Mouse (Mus musculus) midbrain, embryonic 15.5 days (tissue): ENCODE measurements around the gene Dgki. TPM values are rescaled to one million over a fixed set of nuclear protein-coding genes. Genes with fewer than 3 reads are reported as not detected.

Experiments used
- ATAC-seq: fragments of 200-750 bp; cut with Nextera tagmentation; replicated peaks from 2 replicates; pipeline ENCODE4 v1.8.0; 2017; ENCODE audit warnings: moderate TSS enrichment
- H3K27ac ChIP-seq: fragments of 300-500 bp; sonication (generic); 2 replicates; pipeline ENCODE4 v1.5.1; 2015; ENCODE audit warnings: mild to moderate bottlenecking, inconsistent platforms
- H3K27me3 ChIP-seq: fragments of 300-500 bp; sonication (generic); replicated peaks from 2 replicates; pipeline ENCODE4 v1.6.1; 2015; ENCODE audit warnings: inconsistent platforms
- H3K36me3 ChIP-seq: fragments of 300-500 bp; sonication (generic); replicated peaks from 2 replicates; pipeline ENCODE4 v1.6.1; 2015; ENCODE audit warnings: inconsistent platforms
- H3K4me1 ChIP-seq: fragments of 300-500 bp; sonication (generic); 2 replicates; pipeline ENCODE4 v1.6.1; 2015; ENCODE audit warnings: inconsistent platforms
- H3K4me2 ChIP-seq: fragments of 300-500 bp; sonication (generic); 2 replicates; pipeline ENCODE4 v1.6.1; 2015; ENCODE audit warnings: inconsistent platforms, mild to moderate bottlenecking, moderate library complexity
- H3K4me3 ChIP-seq: fragments of 300-500 bp; sonication (generic); 2 replicates; pipeline ENCODE4 v1.5.1; 2015; ENCODE audit warnings: mild to moderate bottlenecking, inconsistent platforms
- H3K9ac ChIP-seq: fragments of 300-500 bp; sonication (generic); 2 replicates; pipeline ENCODE4 v1.6.1; 2015; ENCODE audit warnings: mild to moderate bottlenecking, inconsistent platforms
- H3K9me3 ChIP-seq: fragments of 300-500 bp; sonication (generic); 2 replicates; pipeline ENCODE4 v1.6.1; 2016; ENCODE audit warnings: inconsistent platforms
- WGBS: fragments of 180-500 bp; shearing (Covaris S2); methylation state at CpG from one replicate; pipeline ENCODE4 v1.1.7; 2015; ENCODE audit warnings: mixed read lengths; 5-methylcytosine and 5-hydroxymethylcytosine counted together
- polyA plus RNA-seq: library from polyadenylated mRNA; unstranded; fragments of >200 nt; fragmentation: Nextera tagmentation; extraction: Ambion mirVana; gene quantifications from 2 replicates; pipeline ENCODE4 v1.2.1, GENCODE M21; 2015

The Dgki gene
- polyA plus RNA-seq, 1 experiment from 2014 or later: 8.9 TPM

DNA sequence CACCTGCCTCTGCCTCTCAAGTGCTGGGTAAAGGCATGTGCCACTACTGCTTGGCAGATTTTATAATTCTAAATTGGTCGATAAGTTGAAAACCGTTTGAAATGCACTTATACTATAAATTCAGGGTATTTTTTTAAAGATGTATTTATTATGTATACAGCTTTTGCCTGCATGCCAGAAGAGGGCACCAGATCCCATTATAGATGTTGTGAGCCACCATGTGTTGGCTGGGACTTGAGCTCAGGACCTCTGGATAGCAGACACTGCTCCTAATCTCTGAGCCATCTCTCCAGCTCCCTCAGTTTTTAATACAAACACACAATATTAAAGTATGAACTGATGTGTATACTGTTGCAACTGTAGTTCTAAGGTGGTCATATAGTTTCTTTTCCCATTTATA is 288.4 kb downstream of the Dgki start:
- ATAC-seq: no peak
- 97% methylated on average over 2 of the region's 2 CpGs for WGBS

DNA sequence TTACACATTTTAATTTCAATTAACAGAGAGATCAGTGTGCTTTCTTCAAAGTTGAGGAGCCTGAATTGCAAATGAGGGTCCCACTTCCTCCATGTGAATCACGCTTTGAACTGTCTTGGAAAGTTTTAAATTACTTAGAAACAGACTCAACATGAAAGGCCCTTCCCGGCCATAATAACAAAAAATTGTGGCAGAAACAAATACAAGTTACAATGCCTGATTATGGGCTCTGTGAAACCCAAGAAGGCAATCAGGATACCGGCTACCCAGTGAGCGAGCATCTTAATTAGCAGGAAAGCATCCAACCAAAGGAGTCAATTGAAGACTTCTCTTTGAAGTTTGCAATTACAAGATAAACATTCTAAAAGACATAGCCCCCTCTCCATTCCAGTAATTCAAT is 292.4 kb downstream of the Dgki start:
- WGBS: 11% methylated on average over 4 of the region's 4 CpGs
- H3K9me3 ChIP-seq: no peaks in the 10 kb centered on the region
- no peaks in the 10 kb centered on the region for H3K4me1 ChIP-seq
- no peaks in the 10 kb centered on the region for H3K36me3 ChIP-seq
- no peak overlapping the region for H3K9ac ChIP-seq
- H3K27ac ChIP-seq: no peak overlapping the region
- no peak overlapping the region for H3K4me3 ChIP-seq
- no peak overlapping the region for H3K4me2 ChIP-seq
- ATAC-seq: no peak
- H3K27me3 ChIP-seq: no peaks in the 10 kb centered on the region

More for the DNA sequence above, 288.4 kb downstream of the Dgki start:
- no peak overlapping the region for H3K9ac ChIP-seq
- no peak overlapping the region for H3K4me2 ChIP-seq
- H3K9me3 ChIP-seq: no peaks in the 10 kb centered on the region
- H3K27ac ChIP-seq: no peak overlapping the region
- no peak overlapping the region for H3K4me3 ChIP-seq
- no peaks in the 10 kb centered on the region for H3K4me1 ChIP-seq
- no peaks in the 10 kb centered on the region for H3K36me3 ChIP-seq
- no peaks in the 10 kb centered on the region for H3K27me3 ChIP-seq

DNA sequence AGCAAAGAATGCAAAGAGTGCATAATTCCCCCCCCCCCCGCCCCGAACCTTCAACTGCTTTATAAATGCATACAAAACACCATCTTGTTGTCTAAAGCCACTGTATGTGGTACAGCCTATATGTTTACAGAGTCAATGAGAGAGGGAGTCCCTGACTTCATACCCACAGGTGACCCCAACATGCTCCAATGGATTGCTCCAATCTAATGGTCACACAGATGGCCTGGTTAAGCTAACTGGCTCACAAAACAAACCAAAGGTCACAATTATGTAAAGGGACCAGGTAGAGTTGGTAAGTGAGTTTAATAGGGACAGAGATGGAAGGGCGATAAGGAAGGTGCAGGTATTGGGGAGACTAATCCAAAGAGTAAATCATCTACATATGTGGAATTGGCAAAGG is 295.1 kb downstream of the Dgki start:
- Histone ChIP-seq H3K9me3 (no peaks in the 10 kb centered on the region), H3K4me2 (no peak overlapping the region), H3K4me3 (no peak overlapping the region), H3K27me3 (no peaks in the 10 kb centered on the region), H3K9ac (no peak overlapping the region), H3K27ac (no peak overlapping the region), H3K4me1 (no peaks in the 10 kb centered on the region), H3K36me3 (0 out of 2 replicates have a peak, but pooled peaks cover 4% of the 10 kb centered on the region)
- WGBS: 88% methylated on average over 3 of the region's 3 CpGs
- no peak for ATAC-seq

DNA sequence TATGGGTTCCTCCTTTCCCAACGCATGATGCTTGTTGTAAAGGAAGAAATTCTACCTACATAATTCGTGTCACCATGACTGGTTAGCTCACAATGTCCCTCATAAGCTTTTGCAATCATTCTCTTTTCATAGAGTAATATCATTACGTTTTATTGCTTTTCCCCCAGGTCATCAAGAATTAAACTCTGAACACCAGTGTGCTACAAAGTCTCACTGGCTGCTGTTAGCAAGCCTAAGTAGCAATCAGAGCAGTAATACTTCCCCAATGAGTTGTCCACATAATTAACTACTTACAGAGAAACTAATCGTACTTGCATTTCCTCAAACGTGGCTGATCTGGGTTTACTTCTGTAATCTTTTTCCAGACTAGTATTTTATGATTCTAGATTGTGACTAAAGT is 296.7 kb downstream of the Dgki start:
- Histone ChIP-seq H3K9ac (no peak overlapping the region), H3K27me3 (no peaks in the 10 kb centered on the region), H3K4me2 (no peak overlapping the region), H3K4me3 (no peak overlapping the region), H3K27ac (no peak overlapping the region), H3K4me1 (no peaks in the 10 kb centered on the region), H3K36me3 (0 out of 2 replicates have a peak, but pooled peaks cover 6% of the 10 kb centered on the region), H3K9me3 (no peaks in the 10 kb centered on the region)
- 83% methylated on average over 5 of the region's 5 CpGs for WGBS
- no peak for ATAC-seq

DNA sequence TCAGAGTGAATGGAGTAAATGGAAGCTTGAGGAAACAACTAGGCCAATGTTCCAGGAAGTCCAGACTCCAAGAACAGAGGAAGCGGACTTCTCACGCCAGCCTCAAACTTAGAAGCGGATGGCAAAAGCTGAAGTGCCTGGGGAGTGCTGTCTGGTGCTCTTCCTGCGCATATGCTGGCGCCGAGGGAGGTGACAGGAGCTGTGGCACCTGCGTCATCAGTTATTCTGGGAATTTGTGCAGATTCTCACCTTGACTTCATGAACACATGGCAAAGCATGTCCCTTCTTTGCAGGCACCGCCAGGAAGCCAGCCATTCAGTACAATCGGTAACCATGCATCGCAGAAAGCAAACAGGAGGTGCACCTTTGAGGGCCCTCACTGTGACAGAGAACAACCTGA is 301.0 kb downstream of the Dgki start:
- Histone ChIP-seq H3K9me3 (no peaks in the 10 kb centered on the region), H3K4me1 (no peaks in the 10 kb centered on the region), H3K4me3 (no peak overlapping the region), H3K27ac (no peak overlapping the region), H3K27me3 (no peaks in the 10 kb centered on the region), H3K36me3 (0 out of 2 replicates have a peak, but pooled peaks cover 6% of the 10 kb centered on the region), H3K4me2 (no peak overlapping the region), H3K9ac (no peak overlapping the region)
- WGBS: 94% methylated on average over 10 of the region's 10 CpGs
- no peak for ATAC-seq

DNA sequence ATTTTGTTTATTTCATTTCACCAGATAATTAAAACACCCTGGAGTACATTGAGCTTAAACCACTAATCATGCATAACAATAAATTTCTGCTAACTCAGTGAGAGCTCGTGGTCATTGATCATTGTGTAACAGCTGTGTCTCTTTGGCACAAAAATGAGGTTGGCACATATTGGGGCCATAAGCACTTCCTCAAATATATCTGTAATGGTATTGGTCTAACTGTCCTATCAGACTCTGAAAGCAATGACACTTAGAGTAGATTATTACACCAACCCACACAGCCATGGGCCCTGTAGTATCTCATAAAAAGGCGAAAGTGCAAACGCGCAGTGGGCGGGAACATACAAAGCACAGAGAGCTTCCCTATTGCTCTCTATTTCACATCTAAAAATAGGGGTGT is 305.7 kb downstream of the Dgki start:
- Histone ChIP-seq H3K4me3 (no peak overlapping the region), H3K36me3 (no peaks in the 10 kb centered on the region), H3K9ac (no peak overlapping the region), H3K4me1 (no peaks in the 10 kb centered on the region), H3K27ac (no peak overlapping the region), H3K4me2 (no peak overlapping the region), H3K27me3 (no peaks in the 10 kb centered on the region), H3K9me3 (no peaks in the 10 kb centered on the region)
- WGBS: 91% methylated on average over 5 of the region's 5 CpGs
- no peak for ATAC-seq

DNA sequence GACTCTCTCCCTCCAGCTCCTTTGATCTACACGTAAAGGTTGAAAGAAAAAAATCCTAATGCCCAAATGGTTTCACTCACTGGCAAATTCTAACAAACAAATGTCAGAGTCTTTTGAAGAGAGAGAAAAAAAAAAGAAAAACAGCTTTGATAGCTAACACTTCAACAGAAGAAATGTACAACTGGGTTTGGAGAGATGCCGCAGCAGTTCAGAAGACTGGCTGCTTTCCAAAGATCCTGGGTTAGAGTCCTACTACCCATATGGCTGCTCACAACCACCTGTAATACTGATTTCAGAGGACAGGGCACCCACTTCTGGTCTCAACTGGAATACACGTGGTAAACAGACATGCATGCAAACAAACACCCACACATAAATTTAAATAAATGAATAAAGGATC is 309.8 kb downstream of the Dgki start:
- Histone ChIP-seq H3K9me3 (no peaks in the 10 kb centered on the region), H3K4me1 (no peaks in the 10 kb centered on the region), H3K9ac (no peak overlapping the region), H3K27me3 (no peaks in the 10 kb centered on the region), H3K4me3 (no peak overlapping the region), H3K4me2 (no peak overlapping the region), H3K27ac (no peak overlapping the region), H3K36me3 (no peaks in the 10 kb centered on the region)
- WGBS: 76% methylated on average over 3 of the region's 3 CpGs
- ATAC-seq: no peak

DNA sequence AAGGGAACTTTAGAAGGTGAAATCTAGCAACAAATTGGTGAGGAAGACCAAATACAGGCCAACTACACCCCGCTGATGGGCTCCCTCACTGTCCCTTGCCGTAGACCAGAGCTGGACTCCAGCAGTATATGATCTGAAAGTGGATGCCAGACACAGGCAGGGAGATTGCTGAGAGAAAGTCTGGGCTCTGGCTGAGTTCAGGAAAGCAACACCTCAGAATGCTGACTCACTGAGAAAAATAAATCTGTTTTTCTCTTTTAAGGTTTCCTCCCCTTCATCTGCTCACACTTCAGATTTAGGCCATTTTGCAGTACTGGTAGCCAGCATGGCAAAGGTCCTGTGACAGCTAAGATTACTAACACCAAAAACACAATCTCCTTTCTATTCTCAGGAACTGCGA is 311.2 kb downstream of the Dgki start:
- Histone ChIP-seq H3K4me3 (no peak overlapping the region), H3K9ac (no peak overlapping the region), H3K9me3 (no peaks in the 10 kb centered on the region), H3K36me3 (no peaks in the 10 kb centered on the region), H3K27me3 (no peaks in the 10 kb centered on the region), H3K4me1 (no peaks in the 10 kb centered on the region), H3K4me2 (no peak overlapping the region), H3K27ac (no peak overlapping the region)
- WGBS: 96% methylated on average over 3 of the region's 3 CpGs
- no peak for ATAC-seq

DNA sequence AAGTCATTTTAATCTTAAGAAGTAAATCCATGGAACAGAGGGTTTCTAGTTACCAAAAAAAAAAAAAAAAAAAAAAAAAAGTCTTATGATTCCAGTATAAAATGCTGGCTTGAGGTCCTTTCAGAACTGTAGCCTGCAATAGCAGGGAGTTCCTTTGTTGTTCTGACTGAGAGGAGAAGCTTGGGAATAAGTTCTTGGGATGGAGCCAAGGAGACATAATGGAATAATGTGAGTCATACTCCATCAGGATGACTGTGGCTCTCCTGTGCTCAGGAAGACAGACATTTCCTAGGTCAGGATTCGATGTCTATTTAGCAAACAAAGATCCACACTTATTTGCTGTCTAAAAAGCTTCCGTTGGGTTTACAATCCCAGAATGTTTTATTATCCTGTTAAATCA is 318.3 kb downstream of the Dgki start:
- Histone ChIP-seq H3K36me3 (no peaks in the 10 kb centered on the region), H3K4me3 (no peak overlapping the region), H3K4me1 (no peaks in the 10 kb centered on the region), H3K4me2 (no peak overlapping the region), H3K27me3 (no peaks in the 10 kb centered on the region), H3K27ac (no peak overlapping the region), H3K9me3 (no peaks in the 10 kb centered on the region), H3K9ac (no peak overlapping the region)
- 53% methylated on average over 2 of the region's 2 CpGs for WGBS
- ATAC-seq: no peak

DNA sequence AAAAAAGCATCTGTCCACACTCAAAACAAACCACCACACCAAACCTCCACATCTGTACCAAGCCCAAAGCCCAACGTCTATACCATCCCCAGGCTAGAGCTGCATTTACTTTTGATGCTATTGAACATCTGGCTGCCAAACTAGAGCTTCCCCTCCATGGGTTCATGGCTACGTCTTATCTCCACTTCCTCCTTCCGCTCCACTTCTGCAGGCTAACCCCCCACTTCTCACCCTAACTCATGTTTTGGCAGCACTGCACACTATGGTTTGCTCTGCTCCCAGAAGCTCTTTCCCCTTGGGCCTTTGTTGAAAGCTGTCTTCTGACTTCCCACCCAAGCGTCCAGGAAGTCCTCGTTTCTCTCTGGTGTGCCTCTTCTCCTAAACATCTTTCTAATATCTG is 319.5 kb downstream of the Dgki start:
- Histone ChIP-seq H3K27ac (no peak overlapping the region), H3K9me3 (no peaks in the 10 kb centered on the region), H3K36me3 (no peaks in the 10 kb centered on the region), H3K9ac (no peak overlapping the region), H3K4me1 (no peaks in the 10 kb centered on the region), H3K27me3 (no peaks in the 10 kb centered on the region), H3K4me2 (no peak overlapping the region), H3K4me3 (no peak overlapping the region)
- WGBS: 94% methylated on average over 5 of the region's 5 CpGs
- ATAC-seq: no peak

DNA sequence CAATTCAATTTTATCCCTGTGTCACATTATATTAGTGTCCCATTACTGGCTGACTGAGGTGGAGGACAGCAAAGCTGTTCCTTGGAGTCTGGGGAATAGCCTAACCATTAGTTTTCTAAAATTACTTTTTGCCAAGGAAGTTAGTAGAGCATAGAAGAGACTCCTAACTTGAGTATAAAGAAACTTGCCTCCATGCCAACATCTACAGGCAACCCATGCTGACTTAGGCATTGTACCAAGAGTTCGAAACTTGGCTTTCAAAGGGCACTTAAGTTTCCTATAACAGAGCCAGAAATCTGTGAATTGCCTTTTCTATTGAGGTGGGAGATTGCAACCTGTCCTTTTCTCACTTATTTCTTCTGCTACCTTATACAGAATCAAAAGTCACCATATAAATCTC is 321.8 kb downstream of the Dgki start:
- WGBS: 92% methylated on average over 1 of the region's 1 CpGs
- Histone ChIP-seq H3K27me3 (no peaks in the 10 kb centered on the region), H3K4me3 (no peak overlapping the region), H3K4me2 (no peak overlapping the region), H3K27ac (no peak overlapping the region), H3K4me1 (no peaks in the 10 kb centered on the region), H3K9me3 (no peaks in the 10 kb centered on the region), H3K9ac (no peak overlapping the region), H3K36me3 (0 out of 2 replicates have a peak, but pooled peaks cover 2% of the 10 kb centered on the region)
- no peak for ATAC-seq

DNA sequence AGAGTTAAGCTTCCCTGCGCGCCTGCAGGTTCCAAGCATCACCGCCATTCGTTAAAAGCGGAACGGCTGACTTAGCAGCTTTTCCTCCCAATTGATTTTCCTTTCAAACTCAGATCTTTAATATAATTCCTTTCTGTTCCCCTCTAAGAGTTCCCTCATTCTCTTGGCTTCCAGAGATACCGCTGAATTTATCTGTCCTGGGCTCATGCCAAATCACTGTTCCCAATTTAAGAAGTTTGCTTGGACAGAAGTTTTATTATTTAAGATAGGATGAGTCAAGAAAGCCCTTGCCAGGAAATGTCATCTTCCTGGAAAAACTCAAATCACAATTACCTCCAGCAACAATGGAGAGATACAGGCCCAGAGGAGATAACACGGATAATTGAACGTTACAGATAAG is 326.9 kb downstream of the Dgki start:
- Histone ChIP-seq H3K27ac (no peak overlapping the region), H3K36me3 (0 out of 2 replicates have a peak, but pooled peaks cover 2% of the 10 kb centered on the region)
- no peak for ATAC-seq

DNA sequence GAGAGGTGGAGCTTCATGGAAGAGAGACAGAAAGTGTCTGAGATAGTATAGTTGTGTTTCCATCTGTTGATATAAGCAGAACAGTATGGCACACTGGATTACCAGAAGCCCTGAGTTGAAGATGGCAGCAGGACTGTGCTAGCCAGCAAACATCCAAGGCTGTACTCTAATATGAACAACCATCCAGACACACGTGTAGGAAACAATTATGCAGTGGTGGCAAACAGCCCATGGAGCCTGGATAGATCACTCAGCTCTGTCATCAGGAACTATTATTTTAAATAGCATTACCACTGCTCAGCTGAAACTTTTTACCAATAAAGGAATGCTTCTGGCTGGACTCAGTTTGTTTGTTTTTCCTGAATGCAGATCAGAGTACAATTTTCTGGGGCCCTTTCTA is 327.5 kb downstream of the Dgki start:
- H3K4me2 ChIP-seq: no peak overlapping the region
- 60% methylated on average over 1 of the region's 1 CpGs for WGBS
- H3K9me3 ChIP-seq: no peaks in the 10 kb centered on the region
- no peak overlapping the region for H3K9ac ChIP-seq
- H3K27ac ChIP-seq: no peak overlapping the region
- no peak for ATAC-seq
- no peaks in the 10 kb centered on the region for H3K4me1 ChIP-seq
- H3K27me3 ChIP-seq: no peaks in the 10 kb centered on the region
- H3K4me3 ChIP-seq: no peak overlapping the region
- H3K36me3 ChIP-seq: 0 out of 2 replicates have a peak, but pooled peaks cover 2% of the 10 kb centered on the region

More for the DNA sequence above, 326.9 kb downstream of the Dgki start:
- H3K9ac ChIP-seq: no peak overlapping the region
- H3K4me3 ChIP-seq: no peak overlapping the region
- H3K9me3 ChIP-seq: no peaks in the 10 kb centered on the region
- H3K4me2 ChIP-seq: no peak overlapping the region
- WGBS: 43% methylated on average over 9 of the region's 9 CpGs
- H3K4me1 ChIP-seq: no peaks in the 10 kb centered on the region
- H3K27me3 ChIP-seq: no peaks in the 10 kb centered on the region
